Mouse (Mus musculus) spleen, adult 2 months (tissue): ENCODE measurements around the gene Klk10. TPM values are rescaled to one million over a fixed set of nuclear protein-coding genes. Genes with fewer than 3 reads are reported as not detected.

ENCODE experiments used
- DNase-seq, 2 experiments: peaks; one replicate each; pipeline versions ENCODE4 v3.0.0 to v3.0.0-alpha.2; 2012 to 2021; ENCODE audit warnings: low spot score in 2 of 2, low read depth in 1 of 2
- H3K27ac ChIP-seq: fragments of 200-500 bp; 2 replicates; pipeline ENCODE4 v1.5.1; 2012; ENCODE audit warnings: low read length, inconsistent platforms; ENCODE audit not compliant: insufficient read depth
- H3K27me3 ChIP-seq: fragments of 200-500 bp; 2 replicates; pipeline ENCODE4 v1.6.1; 2012; ENCODE audit warnings: mild to moderate bottlenecking, moderate library complexity, low read length, inconsistent platforms; ENCODE audit not compliant: control insufficient read depth, insufficient read depth
- H3K36me3 ChIP-seq: fragments of 200-500 bp; 2 replicates; pipeline ENCODE4 v1.6.1; 2012; ENCODE audit warnings: mild to moderate bottlenecking, low read length, inconsistent platforms; ENCODE audit not compliant: control insufficient read depth, insufficient read depth
- H3K4me1 ChIP-seq: fragments of 200-500 bp; 2 replicates; pipeline ENCODE4 v1.6.1; 2011; ENCODE audit warnings: inconsistent platforms; ENCODE audit not compliant: control insufficient read depth, insufficient read depth, insufficient read length
- H3K4me3 ChIP-seq: fragments of 200-500 bp; 2 replicates; pipeline ENCODE4 v1.5.1; 2011; ENCODE audit warnings: mild to moderate bottlenecking, inconsistent platforms; ENCODE audit not compliant: insufficient read depth, insufficient read length; ENCODE audit errors: extremely low read depth
- CTCF ChIP-seq: fragments of 200-500 bp; IDR thresholded peaks from 2 replicates; pipeline ENCODE4 v1.5.1; 2011; ENCODE audit warnings: mild to moderate bottlenecking, inconsistent platforms; ENCODE audit not compliant: insufficient read depth, insufficient read length, insufficient replicate concordance; ENCODE audit errors: extremely low read depth
- POLR2A ChIP-seq: fragments of 200-500 bp; IDR thresholded peaks from 2 replicates; pipeline ENCODE4 v1.6.1; 2011; ENCODE audit warnings: low read depth, low read length, inconsistent platforms
- WGBS: fragments of 180-500 bp; shearing (Covaris S2); methylation state at CpG from one replicate; pipeline ENCODE4 v1.1.7; 2018; 5-methylcytosine and 5-hydroxymethylcytosine counted together
- polyA plus RNA-seq: library from polyadenylated mRNA; depleted of rRNA; stranded (reverse); fragments of >200 nt; gene quantifications from 2 replicates; pipeline ENCODE4 v1.2.3, GENCODE M21; 2012

The Klk10 gene
- polyA plus RNA-seq, 1 experiment, result not detected

- Histone ChIP-seq H3K4me3 (no peak overlapping the region), H3K4me1 (no peaks in the 10 kb centered on the region), H3K27ac (no peak overlapping the region), H3K27me3 (no peaks in the 10 kb centered on the region), H3K36me3 (no peaks in the 10 kb centered on the region)
- 60% methylated on average over 2 of the region's 2 CpGs for WGBS
- TF ChIP-seq CTCF, result no peak
- no peak for TF ChIP-seq POLR2A
- DNase-seq, result no peak
Observed at GRCm38 (mm10) chr7:43789295-43789694, 8.5 kb downstream of the Klk10 start.

DNA sequence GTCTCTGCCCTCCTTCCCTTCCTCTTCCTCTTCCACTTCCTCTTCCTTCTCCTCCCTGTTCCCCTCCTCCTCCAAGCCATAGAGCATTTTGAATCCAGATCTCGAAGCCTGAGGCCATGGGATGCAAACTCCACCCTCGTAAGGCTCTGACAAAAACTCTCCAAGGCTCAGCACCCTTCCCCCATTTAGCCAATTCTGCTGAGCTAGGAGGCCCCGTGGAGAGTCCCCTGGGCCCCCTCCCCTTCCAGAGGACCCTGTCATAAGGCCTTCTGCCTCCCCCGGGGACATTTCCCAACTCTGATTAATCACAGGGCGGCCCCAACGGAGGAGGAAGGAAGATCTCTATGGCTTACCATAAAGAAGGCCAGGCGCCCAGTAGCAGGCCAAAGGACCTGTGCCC, 10.8 kb downstream of the Klk10 start, which contains the start of gene Klk9:
TSS of gene Klk9 (plus strand) at position 301 of the 400 bp plus-strand sequence.
- Histone ChIP-seq H3K27me3 (no peaks in the 10 kb centered on the region), H3K36me3 (no peaks in the 10 kb centered on the region), H3K27ac (no peak within 1 kb of the TSS), H3K4me3 (no peak within 1 kb of the TSS), H3K4me1 (no peaks in the 10 kb centered on the region)
- 81% methylated on average over 7 of the region's 7 CpGs for WGBS
- DNase-seq, result no peak
- TF ChIP-seq POLR2A, result no peak
- no peak for TF ChIP-seq CTCF

DNA sequence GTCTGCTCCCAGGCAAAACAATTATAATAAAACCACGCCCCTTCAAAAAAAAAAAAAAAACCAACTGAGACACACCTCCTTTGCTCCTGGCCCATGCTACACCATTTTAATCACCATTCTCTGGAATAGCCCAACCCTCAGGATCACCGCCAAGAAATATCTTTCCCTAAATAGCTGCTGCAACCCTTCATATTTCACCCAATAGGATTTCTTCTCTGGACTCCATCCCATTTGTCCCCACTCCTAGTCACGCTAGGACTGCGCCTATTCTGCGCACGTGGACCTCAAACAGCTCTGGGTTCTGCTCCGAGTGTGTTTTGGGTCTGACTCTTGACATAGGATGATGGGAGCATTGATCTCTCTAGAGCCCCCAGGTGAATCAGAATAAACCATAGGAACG, 15.5 kb downstream of the Klk10 start:
- no peak overlapping the region for H3K4me3 ChIP-seq
- H3K36me3 ChIP-seq, result no peaks in the 10 kb centered on the region
- H3K27me3 ChIP-seq, result no peaks in the 10 kb centered on the region
- H3K27ac ChIP-seq, result no peak overlapping the region
- no peak for TF ChIP-seq CTCF
- no peak for TF ChIP-seq POLR2A
- 41% methylated on average over 8 of the region's 8 CpGs for WGBS
- no peak for DNase-seq
- H3K4me1 ChIP-seq, result no peaks in the 10 kb centered on the region; the same call in 1 of the 2 replicates

DNA sequence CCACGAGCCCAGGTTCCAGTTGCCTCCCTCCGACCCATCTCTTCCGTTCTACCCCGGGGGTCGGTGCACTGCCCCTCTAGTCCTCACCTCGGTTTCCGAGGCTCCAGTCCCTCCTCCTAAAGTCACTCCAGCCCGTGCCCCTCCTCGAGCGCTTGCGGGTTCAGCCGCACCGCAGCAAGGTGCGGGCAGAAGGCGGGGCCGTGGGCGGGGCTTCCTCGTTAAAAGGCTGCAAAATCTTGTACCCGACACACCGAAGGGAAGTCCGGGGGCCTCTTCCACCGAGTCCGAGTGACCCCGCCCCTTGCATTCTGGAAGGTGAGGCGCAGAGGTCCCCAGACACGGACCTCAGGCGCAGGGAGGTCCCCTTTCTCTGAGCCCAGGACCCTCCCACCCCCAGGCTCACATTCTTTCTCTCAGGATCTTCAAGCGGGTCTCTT, 16.5 kb downstream of the Klk10 start, which contains the start of gene Klk8:
TSS of gene Klk8 (plus strand) at position 245 of the 437 bp plus-strand sequence.
- DNase-seq, result peak in 1 of 2 experiments; percentile 26
- no peaks in the 10 kb centered on the region; the same call in 1 of the 2 replicates for H3K4me1 ChIP-seq
- TF ChIP-seq POLR2A (no peak), CTCF (no peak)
- H3K36me3 ChIP-seq, result no peaks in the 10 kb centered on the region
- WGBS, result under 1% methylated on average over 28 of the region's 28 CpGs
- H3K4me3 ChIP-seq, result peak within 1 kb of the TSS; percentile 59; the same call in 1 of the 2 replicates
- H3K27ac ChIP-seq, result no peak within 1 kb of the TSS
- no peaks in the 10 kb centered on the region for H3K27me3 ChIP-seq

DNA sequence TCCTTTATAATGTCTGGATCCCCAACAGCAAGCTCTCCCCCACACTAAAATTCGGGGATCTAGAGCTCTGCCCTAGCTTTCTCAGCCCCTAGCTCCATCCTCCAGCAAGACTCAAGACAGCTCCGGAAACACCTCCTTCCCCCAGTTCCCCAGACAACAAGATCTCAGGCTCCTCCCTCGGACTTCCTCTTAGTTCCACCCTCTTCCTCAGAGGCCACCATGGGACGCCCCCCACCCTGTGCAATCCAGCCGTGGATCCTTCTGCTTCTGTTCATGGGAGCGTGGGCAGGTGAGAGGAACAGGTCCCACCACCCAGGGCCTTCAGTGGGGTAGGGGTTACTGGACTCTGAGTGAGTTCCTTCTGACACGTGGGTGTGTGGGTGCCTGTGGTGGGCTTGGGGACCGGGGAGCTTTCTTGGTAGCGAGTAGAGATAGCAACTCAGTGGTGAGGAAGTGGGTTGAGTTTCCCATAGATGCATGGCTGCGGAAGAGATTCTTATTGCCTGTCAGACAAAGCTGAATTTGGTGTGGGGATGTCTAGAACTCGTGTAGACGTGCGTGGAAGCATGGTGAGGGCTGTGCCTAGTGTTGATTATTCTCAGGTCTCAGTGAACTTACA, 17.1 kb downstream of the Klk10 start:
- WGBS, result 8% methylated on average over 13 of the region's 13 CpGs
- no peak overlapping the region for H3K27ac ChIP-seq
- H3K27me3 ChIP-seq, result no peaks in the 10 kb centered on the region
- H3K4me3 ChIP-seq, result peak overlapping the region; percentile 59; the same call in 1 of the 2 replicates
- H3K36me3 ChIP-seq, result no peaks in the 10 kb centered on the region
- H3K4me1 ChIP-seq, result no peaks in the 10 kb centered on the region; the same call in 1 of the 2 replicates
- TF ChIP-seq POLR2A (no peak), CTCF (no peak)
- DNase-seq, result no peak

DNA sequence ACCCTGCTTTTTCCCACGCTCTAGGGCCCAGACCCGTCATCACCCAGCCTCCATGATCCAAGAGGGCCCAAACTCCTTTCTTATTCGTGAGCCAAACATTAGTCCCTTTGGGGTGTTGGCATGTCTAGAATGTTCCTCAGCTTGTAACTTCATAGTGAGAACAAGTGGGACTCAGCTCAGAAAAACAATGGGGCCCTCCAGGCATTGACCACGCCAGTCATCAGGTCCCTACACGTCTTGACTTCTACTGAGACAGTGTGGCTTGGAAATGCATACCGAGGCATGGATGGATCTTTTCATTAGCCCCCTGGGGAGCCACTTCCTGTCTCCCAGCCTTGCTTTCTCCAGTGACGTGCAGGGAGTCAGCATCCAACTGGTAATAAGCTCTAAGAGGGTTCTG, 19.0 kb downstream of the Klk10 start:
- Histone ChIP-seq H3K4me1 (no peaks in the 10 kb centered on the region; the same call in 1 of the 2 replicates), H3K27me3 (no peaks in the 10 kb centered on the region), H3K27ac (no peak overlapping the region), H3K36me3 (no peaks in the 10 kb centered on the region), H3K4me3 (no peak overlapping the region)
- no peak for DNase-seq
- TF ChIP-seq CTCF, result no peak
- TF ChIP-seq POLR2A, result no peak
- WGBS, result 79% methylated on average over 7 of the region's 7 CpGs

DNA sequence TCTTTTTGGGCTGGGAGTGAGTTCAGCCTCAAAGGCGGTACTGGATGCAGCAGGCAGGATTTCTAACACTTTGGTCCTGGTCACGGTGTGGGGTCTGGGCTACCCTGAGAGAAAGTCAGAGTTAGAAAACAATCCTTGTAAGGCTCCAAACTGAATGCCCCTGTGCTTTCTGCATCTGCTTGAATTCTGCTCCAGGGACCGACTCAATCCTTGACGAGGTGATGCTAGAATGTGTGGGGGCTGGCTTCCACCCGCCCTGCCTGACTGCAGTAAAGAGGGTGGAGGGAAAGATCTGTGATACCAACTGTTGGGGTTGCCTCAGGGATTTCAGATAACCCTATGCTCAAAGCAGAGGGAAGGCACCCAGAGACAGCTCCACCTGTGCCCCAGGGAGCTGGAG, 30.2 kb downstream of the Klk10 start, which contains the start of gene Klk7:
TSS of gene Klk7 (plus strand) at position 301 of the 400 bp plus-strand sequence.
- H3K4me3 ChIP-seq, result no peak within 1 kb of the TSS
- H3K27ac ChIP-seq, result no peak within 1 kb of the TSS
- TF ChIP-seq POLR2A (no peak), CTCF (no peak)
- H3K4me1 ChIP-seq, result no peaks in the 10 kb centered on the region
- 58% methylated on average over 5 of the region's 5 CpGs for WGBS
- DNase-seq, result no peak
- H3K36me3 ChIP-seq, result no peaks in the 10 kb centered on the region
- H3K27me3 ChIP-seq, result no peaks in the 10 kb centered on the region
